Mouse (Mus musculus) limb, embryonic 14.5 days (tissue): ENCODE measurements at regions not wholly inside any gene's neighbourhood (a gene's known extent, or its start where the extent isn't known, plus 50 kb on each side); places are given as distances from the start of the nearest gene placed in this dataset.

Experiments used
- ATAC-seq: fragments of 200-750 bp; cut with Nextera tagmentation; 2 replicates; pipeline ENCODE4 v1.8.0; 2017; ENCODE audit warnings: low read depth, moderate number of reproducible peaks, moderate TSS enrichment; ENCODE audit not compliant: low FRiP score
- DNase-seq: peaks from one replicate; pipeline ENCODE4 v3.0.0-alpha.2; 2015; ENCODE audit warnings: low spot score
- H3K27ac ChIP-seq: fragments of 300-500 bp; sonication (generic); replicated peaks from 2 replicates; pipeline ENCODE4 v1.5.1; 2014; ENCODE audit warnings: low read depth, mild to moderate bottlenecking, low read length, moderate library complexity, mixed read lengths
- H3K27me3 ChIP-seq: fragments of 300-500 bp; sonication (generic); 2 replicates; pipeline ENCODE4 v1.6.1; 2014; ENCODE audit warnings: low read length, mixed read lengths; ENCODE audit not compliant: control insufficient read depth, insufficient read depth
- H3K36me3 ChIP-seq: fragments of 300-500 bp; sonication (generic); 2 replicates; pipeline ENCODE4 v1.6.1; 2014; ENCODE audit warnings: mild to moderate bottlenecking, low read length, moderate library complexity, mixed read lengths; ENCODE audit not compliant: control insufficient read depth, insufficient read depth
- H3K4me1 ChIP-seq: fragments of 300-500 bp; sonication (generic); 2 replicates; pipeline ENCODE4 v1.6.1; 2014; ENCODE audit warnings: antibody characterized with exemption, low read length, mixed read lengths; ENCODE audit not compliant: control insufficient read depth, insufficient read depth
- H3K4me2 ChIP-seq: fragments of 300-500 bp; sonication (generic); replicated peaks from 2 replicates; pipeline ENCODE4 v1.6.1; 2014; ENCODE audit warnings: low read depth, mild to moderate bottlenecking, low read length, moderate library complexity; ENCODE audit not compliant: severe bottlenecking
- H3K4me3 ChIP-seq: fragments of 300-500 bp; sonication (generic); replicated peaks from 2 replicates; pipeline ENCODE4 v1.5.1; 2014; ENCODE audit warnings: low read length
- H3K9ac ChIP-seq: fragments of 300-500 bp; sonication (generic); 2 replicates; pipeline ENCODE4 v1.6.1; 2014; ENCODE audit warnings: mild to moderate bottlenecking, low read depth, low read length, moderate library complexity; ENCODE audit not compliant: severe bottlenecking
- H3K9me3 ChIP-seq: fragments of 300-500 bp; sonication (generic); 2 replicates; pipeline ENCODE4 v1.6.1; 2016; ENCODE audit warnings: low read length; ENCODE audit not compliant: control insufficient read depth
- POLR2A ChIP-seq: fragments of 200-500 bp; IDR thresholded peaks from 2 replicates; pipeline ENCODE4 v1.8.0; 2012; ENCODE audit warnings: inconsistent platforms, mild to moderate bottlenecking, moderate library complexity, borderline replicate concordance; ENCODE audit not compliant: insufficient read depth, insufficient read length; ENCODE audit errors: extremely low read depth
- WGBS: fragments of 180-500 bp; shearing (Covaris S2); extraction: QIAGEN DNeasy Blood & Tissue Kit; methylation state at CpG from one replicate; pipeline ENCODE4 v1.1.7; 2014; 5-methylcytosine and 5-hydroxymethylcytosine counted together

DNA sequence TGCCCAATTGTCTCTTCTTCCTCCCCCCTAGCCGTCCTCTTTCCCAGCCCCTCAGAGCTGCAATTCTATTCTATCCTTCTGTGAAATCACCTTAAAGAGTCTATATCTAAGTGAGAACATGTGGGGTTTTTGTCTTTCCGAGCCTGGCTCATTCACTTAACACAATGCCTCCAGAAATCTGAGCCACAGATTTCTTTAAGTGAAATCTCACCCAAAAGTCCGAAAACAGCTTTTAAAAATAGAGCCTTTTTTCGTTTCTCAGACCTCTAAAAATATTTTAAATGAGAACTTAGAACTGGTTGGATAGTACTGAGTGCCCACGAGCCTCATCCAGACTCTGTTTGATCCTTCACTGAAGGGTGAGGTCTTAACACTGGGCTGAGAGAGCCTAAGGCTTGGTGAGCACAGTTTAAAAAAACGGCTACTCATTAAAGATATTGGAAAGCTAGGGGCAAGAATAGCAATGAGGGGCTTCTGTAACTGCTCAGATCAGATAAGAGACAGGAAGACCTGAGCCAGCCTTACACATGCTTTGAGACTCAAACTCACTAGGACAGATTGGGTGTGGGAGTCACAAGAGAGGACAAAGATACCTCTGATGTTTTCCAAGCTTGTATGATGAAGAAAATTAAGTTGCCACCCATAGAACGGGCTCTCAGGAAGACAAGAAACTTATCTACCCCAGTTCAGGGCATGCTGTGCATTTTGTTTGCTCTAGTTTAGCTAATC is 427.3 kb downstream of the Prss52 start:
- Histone ChIP-seq H3K4me3 (no peak overlapping the region), H3K9ac (no peak overlapping the region), H3K36me3 (no peaks in the 10 kb centered on the region), H3K27me3 (no peaks in the 10 kb centered on the region), H3K4me1 (no peaks in the 10 kb centered on the region), H3K27ac (no peak overlapping the region), H3K9me3 (no peaks in the 10 kb centered on the region), H3K4me2 (no peak overlapping the region)
- DNase-seq, result no peak
- 64% methylated on average over 7 of the region's 7 CpGs for WGBS
- TF ChIP-seq POLR2A, result no peak
- no peak for ATAC-seq

DNA sequence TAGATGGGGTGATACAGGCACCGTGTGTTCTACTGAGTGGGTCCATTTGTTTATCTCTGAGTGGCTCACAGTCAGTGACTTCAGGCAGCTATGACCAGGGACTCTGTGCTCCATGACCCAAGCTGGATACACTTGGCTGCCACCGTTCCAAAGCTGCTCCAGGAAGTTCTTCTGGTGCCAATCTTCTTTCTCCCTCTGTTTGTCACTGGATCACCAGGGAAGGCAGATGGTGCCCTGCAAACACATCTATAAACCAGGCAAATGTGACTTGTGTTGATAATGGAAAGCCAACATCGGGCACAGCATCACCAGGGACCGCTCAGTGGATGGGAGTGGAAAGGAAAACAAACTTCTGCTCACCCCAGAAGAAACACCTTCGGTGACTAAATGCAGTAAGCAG is 428.3 kb downstream of the Prss52 start:
- Histone ChIP-seq H3K9me3 (no peaks in the 10 kb centered on the region), H3K4me3 (no peak overlapping the region), H3K4me2 (no peak overlapping the region), H3K36me3 (no peaks in the 10 kb centered on the region), H3K4me1 (no peaks in the 10 kb centered on the region), H3K27me3 (no peaks in the 10 kb centered on the region), H3K9ac (no peak overlapping the region), H3K27ac (no peak overlapping the region)
- no peak for ATAC-seq
- WGBS, result 88% methylated on average over 5 of the region's 5 CpGs
- DNase-seq, result no peak
- TF ChIP-seq POLR2A, result no peak

- no peak overlapping the region for H3K4me3 ChIP-seq
- TF ChIP-seq POLR2A, result no peak
- no peaks in the 10 kb centered on the region for H3K9me3 ChIP-seq
- 46% methylated on average over 7 of the region's 7 CpGs for WGBS
- H3K4me2 ChIP-seq, result no peak overlapping the region
- H3K27me3 ChIP-seq, result no peaks in the 10 kb centered on the region
- no peak overlapping the region for H3K27ac ChIP-seq
- DNase-seq (no peak), ATAC-seq (no peak)
- no peak overlapping the region for H3K9ac ChIP-seq
- H3K4me1 ChIP-seq, result no peaks in the 10 kb centered on the region
- H3K36me3 ChIP-seq, result no peaks in the 10 kb centered on the region
Measured at GRCm38 (mm10) chr14:64533591-64534151, 429.6 kb downstream of the Prss52 start.

- Histone ChIP-seq H3K27me3 (no peaks in the 10 kb centered on the region), H3K9me3 (no peaks in the 10 kb centered on the region), H3K4me3 (no peak overlapping the region), H3K36me3 (no peaks in the 10 kb centered on the region), H3K27ac (no peak overlapping the region), H3K4me2 (no peak overlapping the region), H3K9ac (no peak overlapping the region), H3K4me1 (no peaks in the 10 kb centered on the region)
- TF ChIP-seq POLR2A, result no peak
- no peak for DNase-seq
- WGBS, result 50% methylated on average over 4 of the region's 4 CpGs
- no peak for ATAC-seq
Measured at GRCm38 (mm10) chr14:64534194-64534593, 430.1 kb downstream of the Prss52 start.

GRCm38 (mm10) chr14:64539436-64539835 is 435.4 kb downstream of the Prss52 start:
- H3K36me3 ChIP-seq, result no peaks in the 10 kb centered on the region
- no peak for TF ChIP-seq POLR2A
- no peaks in the 10 kb centered on the region for H3K4me1 ChIP-seq
- H3K27ac ChIP-seq, result no peak overlapping the region
- no peak overlapping the region for H3K4me3 ChIP-seq
- no peak overlapping the region for H3K9ac ChIP-seq
- H3K4me2 ChIP-seq, result no peak overlapping the region
- DNase-seq (no peak), ATAC-seq (no peak)
- no peaks in the 10 kb centered on the region for H3K9me3 ChIP-seq
- WGBS, result 60% methylated on average over 2 of the region's 2 CpGs
- no peaks in the 10 kb centered on the region for H3K27me3 ChIP-seq
